Mouse (Mus musculus) stomach, postnatal 0 days (tissue): ENCODE measurements around the gene Slc17a2. TPM values are rescaled to one million over a fixed set of nuclear protein-coding genes. Genes with fewer than 3 reads are reported as not detected.

ENCODE experiments used
- ATAC-seq: fragments of 200-750 bp; cut with Nextera tagmentation; 2 replicates; pipeline ENCODE4 v1.8.0; 2017; ENCODE audit not compliant: low FRiP score, low TSS enrichment
- DNase-seq: peaks from one replicate; pipeline ENCODE4 v3.0.0-alpha.2; 2016; ENCODE audit warnings: low spot score
- H3K27ac ChIP-seq: fragments of 300-500 bp; sonication (generic); replicated peaks from 2 replicates; pipeline ENCODE4 v1.5.1; 2014; ENCODE audit warnings: mild to moderate bottlenecking, control low read depth
- H3K27me3 ChIP-seq: fragments of 300-500 bp; sonication (generic); 2 replicates; pipeline ENCODE4 v1.6.1; 2014; ENCODE audit warnings: low read length; ENCODE audit not compliant: control insufficient read depth, insufficient read depth
- H3K36me3 ChIP-seq: fragments of 300-500 bp; sonication (generic); 2 replicates; pipeline ENCODE4 v1.6.1; 2014; ENCODE audit warnings: low read length, mixed read lengths; ENCODE audit not compliant: control insufficient read depth, insufficient read depth
- H3K4me1 ChIP-seq: fragments of 300-500 bp; sonication (generic); replicated peaks from 2 replicates; pipeline ENCODE4 v1.6.1; 2014; ENCODE audit warnings: antibody characterized with exemption; ENCODE audit not compliant: control insufficient read depth, insufficient read depth
- H3K4me2 ChIP-seq: fragments of 300-500 bp; sonication (generic); replicated peaks from 2 replicates; pipeline ENCODE4 v1.6.1; 2014; ENCODE audit warnings: low read depth, mild to moderate bottlenecking, control low read depth, moderate library complexity
- H3K4me3 ChIP-seq: fragments of 300-500 bp; sonication (generic); 2 replicates; pipeline ENCODE4 v1.5.1; 2014; ENCODE audit warnings: low read depth, low read length, control low read depth
- H3K9ac ChIP-seq: fragments of 300-500 bp; sonication (generic); 2 replicates; pipeline ENCODE4 v1.6.1; 2014; ENCODE audit warnings: mild to moderate bottlenecking, low read length, control low read depth, mixed read lengths
- H3K9me3 ChIP-seq: fragments of 300-500 bp; sonication (generic); 2 replicates; pipeline ENCODE4 v1.6.1; 2016; ENCODE audit warnings: low read length; ENCODE audit not compliant: control insufficient read depth
- CTCF ChIP-seq: IDR thresholded peaks from 2 replicates; pipeline ENCODE4 v1.5.1; 2016; ENCODE audit warnings: antibody characterized with exemption, low read depth, mild to moderate bottlenecking, moderate library complexity
- EP300 ChIP-seq: optimal IDR thresholded peaks from 2 replicates; pipeline ENCODE3; 2016; ENCODE audit warnings: antibody characterized with exemption
- WGBS: fragments of 180-500 bp; shearing (Covaris S2); extraction: QIAGEN DNeasy Blood & Tissue Kit; methylation state at CpG from one replicate; pipeline ENCODE4 v1.1.7; 2014; 5-methylcytosine and 5-hydroxymethylcytosine counted together
- polyA plus RNA-seq: library from polyadenylated mRNA; unstranded; fragments of >200 nt; fragmentation: Nextera tagmentation; extraction: Ambion mirVana; gene quantifications from 2 replicates; pipeline ENCODE4 v1.2.1, GENCODE M21; 2015

Slc17a2 gene
- polyA plus RNA-seq, 1 experiment from 2014 or later = 0.59 TPM

GRCm38 (mm10) chr13:23816148-23816547, 9.4 kb downstream of the Slc17a2 start:
- Histone ChIP-seq H3K27me3 (no peaks in the 10 kb centered on the region), H3K4me3 (no peak overlapping the region), H3K36me3 (no peaks in the 10 kb centered on the region), H3K9me3 (no peaks in the 10 kb centered on the region), H3K4me1 (no peaks in the 10 kb centered on the region), H3K27ac (no peak overlapping the region), H3K9ac (no peak overlapping the region), H3K4me2 (no peak overlapping the region)
- TF ChIP-seq CTCF (peak; percentile 50), EP300 (no peak)
- DNase-seq = peak; percentile 25
- ATAC-seq = no peak
- WGBS = 65% methylated on average over 2 of the region's 2 CpGs

GRCm38 (mm10) chr13:23820179-23820940, 13.6 kb downstream of the Slc17a2 start:
- DNase-seq = no peak
- Histone ChIP-seq H3K9me3 (no peaks in the 10 kb centered on the region), H3K4me3 (no peak overlapping the region), H3K36me3 (no peaks in the 10 kb centered on the region), H3K4me2 (no peak overlapping the region), H3K9ac (no peak overlapping the region), H3K27me3 (no peaks in the 10 kb centered on the region), H3K27ac (no peak overlapping the region), H3K4me1 (no peaks in the 10 kb centered on the region)
- no peak for ATAC-seq
- TF ChIP-seq EP300 (no peak), CTCF (no peak)
- WGBS = 61% methylated on average over 4 of the region's 4 CpGs

GRCm38 (mm10) chr13:23822213-23822612, 15.4 kb downstream of the Slc17a2 start:
- 73% methylated on average over 3 of the region's 3 CpGs for WGBS
- no peaks in the 10 kb centered on the region for H3K27me3 ChIP-seq
- no peak overlapping the region for H3K4me2 ChIP-seq
- H3K9ac ChIP-seq = no peak overlapping the region
- H3K4me1 ChIP-seq = no peaks in the 10 kb centered on the region
- no peak for ATAC-seq
- DNase-seq = no peak
- H3K27ac ChIP-seq = no peak overlapping the region
- H3K9me3 ChIP-seq = no peaks in the 10 kb centered on the region
- H3K36me3 ChIP-seq = no peaks in the 10 kb centered on the region
- TF ChIP-seq EP300 (no peak), CTCF (no peak)
- no peak overlapping the region for H3K4me3 ChIP-seq

GRCm38 (mm10) chr13:23826606-23827005, 19.8 kb downstream of the Slc17a2 start:
- no peaks in the 10 kb centered on the region for H3K27me3 ChIP-seq
- H3K4me1 ChIP-seq = no peaks in the 10 kb centered on the region
- no peak for TF ChIP-seq CTCF
- TF ChIP-seq EP300 = no peak
- ATAC-seq (no peak), DNase-seq (no peak)
- no peak overlapping the region for H3K4me2 ChIP-seq
- no peaks in the 10 kb centered on the region for H3K36me3 ChIP-seq
- no peak overlapping the region for H3K9ac ChIP-seq
- WGBS = 56% methylated on average over 3 of the region's 3 CpGs
- H3K9me3 ChIP-seq = no peaks in the 10 kb centered on the region
- no peak overlapping the region for H3K4me3 ChIP-seq
- no peak overlapping the region for H3K27ac ChIP-seq

GRCm38 (mm10) chr13:23833053-23833452, 26.3 kb downstream of the Slc17a2 start:
- no peaks in the 10 kb centered on the region for H3K27me3 ChIP-seq
- no peaks in the 10 kb centered on the region for H3K9me3 ChIP-seq
- H3K9ac ChIP-seq = no peak overlapping the region
- no peak overlapping the region for H3K4me2 ChIP-seq
- H3K36me3 ChIP-seq = no peaks in the 10 kb centered on the region
- H3K27ac ChIP-seq = no peak overlapping the region
- TF ChIP-seq EP300 = no peak
- TF ChIP-seq CTCF = peak; percentile 87
- no peak overlapping the region for H3K4me3 ChIP-seq
- H3K4me1 ChIP-seq = no peaks in the 10 kb centered on the region
- 14% methylated on average over 6 of the region's 6 CpGs for WGBS
- ATAC-seq (no peak), DNase-seq (peak; percentile 35)

GRCm38 (mm10) chr13:23834836-23835235, 28.0 kb downstream of the Slc17a2 start:
- DNase-seq = no peak
- Histone ChIP-seq H3K36me3 (no peaks in the 10 kb centered on the region), H3K4me1 (no peaks in the 10 kb centered on the region), H3K9ac (no peak overlapping the region), H3K4me2 (no peak overlapping the region), H3K9me3 (no peaks in the 10 kb centered on the region), H3K27ac (no peak overlapping the region), H3K27me3 (no peaks in the 10 kb centered on the region), H3K4me3 (no peak overlapping the region)
- no peak for ATAC-seq
- 82% methylated on average over 5 of the region's 5 CpGs for WGBS
- TF ChIP-seq EP300 = no peak
- TF ChIP-seq CTCF = no peak
